Mouse (Mus musculus): ENCODE results near the gene AB124611.
"Not testable (repeated sequence)": the region's sequence is repeated elsewhere in the genome, so short reads cannot be mapped to it uniquely, and the experiment has no call there.

The AB124611 gene

GRCm38 (mm10) chr9:21513466-21513865 is 12.5 kb upstream of the AB124611 start:
- in situ Hi-C loops (cut with MboI; ENCODE audit: low pct_unique_long_range_greater_than_20kb in 1 of 2, low sequenced_read_pairs in 2 of 2, unreplicated experiment in 1 of 2): no loop called here

GRCm38 (mm10) chr9:21517947-21518495 is 8.0 kb upstream of the AB124611 start:
- in situ Hi-C loops (cut with MboI; ENCODE audit: low pct_unique_long_range_greater_than_20kb in 1 of 2, low sequenced_read_pairs in 2 of 2, unreplicated experiment in 1 of 2): no loop called here

GRCm38 (mm10) chr9:21518690-21519089 is 7.3 kb upstream of the AB124611 start:
- in situ Hi-C loops (cut with MboI; ENCODE audit: low pct_unique_long_range_greater_than_20kb in 1 of 2, low sequenced_read_pairs in 2 of 2, unreplicated experiment in 1 of 2): not testable (repeated sequence)

- in situ Hi-C loops (cut with MboI; ENCODE audit: low pct_unique_long_range_greater_than_20kb in 1 of 2, low sequenced_read_pairs in 2 of 2, unreplicated experiment in 1 of 2): no loop called here
Measured at GRCm38 (mm10) chr9:21525142-21525936, 637 bp upstream of the AB124611 start.

GRCm38 (mm10) chr9:21526634-21526944 is 613 bp downstream of the AB124611 start:
- in situ Hi-C loops (cut with MboI; ENCODE audit: low pct_unique_long_range_greater_than_20kb in 1 of 2, low sequenced_read_pairs in 2 of 2, unreplicated experiment in 1 of 2): no loop called here

GRCm38 (mm10) chr9:21527100-21527801 is 1.3 kb downstream of the AB124611 start:
- in situ Hi-C loops (cut with MboI; ENCODE audit: low pct_unique_long_range_greater_than_20kb in 1 of 2, low sequenced_read_pairs in 2 of 2, unreplicated experiment in 1 of 2): no loop called here

- in situ Hi-C loops (cut with MboI; ENCODE audit: low pct_unique_long_range_greater_than_20kb in 1 of 2, low sequenced_read_pairs in 2 of 2, unreplicated experiment in 1 of 2): no loop called here
Measured at GRCm38 (mm10) chr9:21527917-21528324, 1.9 kb downstream of the AB124611 start.

GRCm38 (mm10) chr9:21536501-21536900 is 10.5 kb downstream of the AB124611 start:
- in situ Hi-C loops (cut with MboI; ENCODE audit: low pct_unique_long_range_greater_than_20kb in 1 of 2, low sequenced_read_pairs in 2 of 2, unreplicated experiment in 1 of 2): loop anchor here in 1 of 2 experiments (5.0 kb wide), 1 partner anchor 59 kb away; no protein-coding TSS in a partner anchor

- in situ Hi-C loops (cut with MboI; ENCODE audit: low pct_unique_long_range_greater_than_20kb in 1 of 2, low sequenced_read_pairs in 2 of 2, unreplicated experiment in 1 of 2): loop anchor here in 1 of 2 experiments (5.0 kb wide), 1 partner anchor 60 kb away; no protein-coding TSS in a partner anchor
Measured at GRCm38 (mm10) chr9:21537009-21537408, 11.0 kb downstream of the AB124611 start.

- in situ Hi-C loops (cut with MboI; ENCODE audit: low pct_unique_long_range_greater_than_20kb in 1 of 2, low sequenced_read_pairs in 2 of 2, unreplicated experiment in 1 of 2): loop anchor here in 1 of 2 experiments (5.0 kb wide), 1 partner anchor 63 kb away; no protein-coding TSS in a partner anchor
Measured at GRCm38 (mm10) chr9:21539981-21540753, 14.2 kb downstream of the AB124611 start.

GRCm38 (mm10) chr9:21542001-21542400 is 16.0 kb downstream of the AB124611 start:
- in situ Hi-C loops (cut with MboI; ENCODE audit: low pct_unique_long_range_greater_than_20kb in 1 of 2, low sequenced_read_pairs in 2 of 2, unreplicated experiment in 1 of 2): not testable (repeated sequence)

GRCm38 (mm10) chr9:21545351-21545915 is 19.5 kb downstream of the AB124611 start:
- in situ Hi-C loops (cut with MboI; ENCODE audit: low pct_unique_long_range_greater_than_20kb in 1 of 2, low sequenced_read_pairs in 2 of 2, unreplicated experiment in 1 of 2): no loop called here

GRCm38 (mm10) chr9:21545916-21546788 is 20.2 kb downstream of the AB124611 start:
- in situ Hi-C loops (cut with MboI; ENCODE audit: low pct_unique_long_range_greater_than_20kb in 1 of 2, low sequenced_read_pairs in 2 of 2, unreplicated experiment in 1 of 2): no loop called here

- in situ Hi-C loops (cut with MboI; ENCODE audit: low pct_unique_long_range_greater_than_20kb in 1 of 2, low sequenced_read_pairs in 2 of 2, unreplicated experiment in 1 of 2): no loop called here
Measured at GRCm38 (mm10) chr9:21546789-21547074, 20.8 kb downstream of the AB124611 start, which contains the start of gene Carm1. Gene Carm1, plus strand, starts transcription at chr9:21546894.

GRCm38 (mm10) chr9:21547075-21547941 is 21.3 kb downstream of the AB124611 start:
- in situ Hi-C loops (cut with MboI; ENCODE audit: low pct_unique_long_range_greater_than_20kb in 1 of 2, low sequenced_read_pairs in 2 of 2, unreplicated experiment in 1 of 2): no loop called here

GRCm38 (mm10) chr9:21551049-21551448 is 25.1 kb downstream of the AB124611 start:
- in situ Hi-C loops (cut with MboI; ENCODE audit: low pct_unique_long_range_greater_than_20kb in 1 of 2, low sequenced_read_pairs in 2 of 2, unreplicated experiment in 1 of 2): no loop called here
